Mouse (Mus musculus): ENCODE data around the gene Cmtr2. TPM values are rescaled to one million over a fixed set of nuclear protein-coding genes. Genes with fewer than 3 reads are reported as not detected.
A peak's percentile ranks its signal among the peaks of the same experiment; 100 is the strongest.

Cmtr2 gene
- 8.3 and 8.6 TPM in 2 replicates for polyA plus RNA-seq (2015; fragmentation: Nextera tagmentation; extraction: Ambion mirVana)

GRCm38 (mm10) chr8:110215365-110215764, at the start of gene Cmtr2:
TSS of gene Cmtr2 (plus strand) at chr8:110215665.
- Histone ChIP-seq H3K36me3 (no peaks in the 10 kb centered on the region), H3K27me3 (no peaks in the 10 kb centered on the region), H3K27ac (no peak within 1 kb of the TSS), H3K4me2 (no peak within 1 kb of the TSS), H3K4me1 (peaks cover 11% of the 10 kb centered on the region), H3K4me3 (no peak within 1 kb of the TSS), H3K9ac (no peak within 1 kb of the TSS), H3K9me3 (no peaks in the 10 kb centered on the region)
- no peak for ATAC-seq (ENCODE audit: borderline replicate concordance, extremely low read depth, low FRiP score, low TSS enrichment)
- 65% methylated on average over 7 of the region's 7 CpGs for WGBS

GRCm38 (mm10) chr8:110166270-110166669, 49.2 kb upstream of the Cmtr2 start:
- Histone ChIP-seq H3K4me3 (no peak overlapping the region), H3K9me3 (no peaks in the 10 kb centered on the region), H3K9ac (no peak overlapping the region), H3K4me1 (0 out of 2 replicates have a peak, but pooled peaks cover 3% of the 10 kb centered on the region), H3K27me3 (peaks cover 27% of the 10 kb centered on the region), H3K36me3 (no peaks in the 10 kb centered on the region), H3K4me2 (no peak overlapping the region), H3K27ac (no peak overlapping the region)
- 64% methylated on average over 8 of the region's 8 CpGs for WGBS
- no peak for ATAC-seq (ENCODE audit: borderline replicate concordance, extremely low read depth, low FRiP score, low TSS enrichment)

- Histone ChIP-seq H3K4me3 (peak within 1 kb of the TSS; percentile 7; the same call in 1 of the 2 replicates), H3K36me3 (no peaks in the 10 kb centered on the region), H3K27ac (no peak within 1 kb of the TSS), H3K27me3 (peaks cover 27% of the 10 kb centered on the region), H3K4me1 (0 out of 2 replicates have a peak, but pooled peaks cover 3% of the 10 kb centered on the region), H3K9ac (no peak within 1 kb of the TSS), H3K9me3 (no peaks in the 10 kb centered on the region), H3K4me2 (peak within 1 kb of the TSS; percentile 38; the same call in 1 of the 2 replicates)
- under 1% methylated on average over 33 of the region's 33 CpGs for WGBS
- peak; percentile 74 for ATAC-seq (ENCODE audit: borderline replicate concordance, extremely low read depth, low FRiP score, low TSS enrichment)
Observed at GRCm38 (mm10) chr8:110168046-110168445, 47.4 kb upstream of the Cmtr2 start, which contains the start of gene Calb2. TSS of gene Calb2 (minus strand) at chr8:110168210.

- Histone ChIP-seq H3K4me3 (no peak overlapping the region), H3K36me3 (no peaks in the 10 kb centered on the region), H3K4me2 (no peak overlapping the region), H3K9me3 (no peaks in the 10 kb centered on the region), H3K4me1 (0 out of 2 replicates have a peak, but pooled peaks cover 6% of the 10 kb centered on the region), H3K27ac (no peak overlapping the region), H3K27me3 (peaks cover 23% of the 10 kb centered on the region), H3K9ac (no peak overlapping the region)
- no peak for ATAC-seq (ENCODE audit: borderline replicate concordance, extremely low read depth, low FRiP score, low TSS enrichment)
- 66% methylated on average over 6 of the region's 6 CpGs for WGBS
Observed at GRCm38 (mm10) chr8:110172161-110172560, 43.3 kb upstream of the Cmtr2 start.

- no peaks in the 10 kb centered on the region for H3K36me3 ChIP-seq
- H3K9ac ChIP-seq = no peak overlapping the region
- no peak overlapping the region for H3K4me3 ChIP-seq
- 82% methylated on average over 4 of the region's 4 CpGs for WGBS
- ATAC-seq (ENCODE audit: borderline replicate concordance, extremely low read depth, low FRiP score, low TSS enrichment) = no peak
- H3K4me1 ChIP-seq = peaks cover 10% of the 10 kb centered on the region; the same call in 1 of the 2 replicates
- H3K27me3 ChIP-seq = peaks cover 6% of the 10 kb centered on the region
- no peak overlapping the region for H3K4me2 ChIP-seq
- no peaks in the 10 kb centered on the region for H3K9me3 ChIP-seq
- no peak overlapping the region for H3K27ac ChIP-seq
Observed at GRCm38 (mm10) chr8:110174826-110175225, 40.6 kb upstream of the Cmtr2 start.

GRCm38 (mm10) chr8:110177359-110178155, 37.9 kb upstream of the Cmtr2 start:
- H3K27ac ChIP-seq = peak overlapping the region; percentile 59; the same call in 1 of the 2 replicates
- H3K4me1 ChIP-seq = peaks cover 10% of the 10 kb centered on the region; the same call in 1 of the 2 replicates
- ATAC-seq (ENCODE audit: borderline replicate concordance, extremely low read depth, low FRiP score, low TSS enrichment) = peak; percentile 91
- no peaks in the 10 kb centered on the region for H3K36me3 ChIP-seq
- H3K4me3 ChIP-seq = no peak overlapping the region
- peak overlapping the region; percentile 31 for H3K4me2 ChIP-seq
- no peak overlapping the region for H3K9ac ChIP-seq
- H3K9me3 ChIP-seq = no peaks in the 10 kb centered on the region
- 9% methylated on average over 22 of the region's 22 CpGs for WGBS
- H3K27me3 ChIP-seq = peaks cover 6% of the 10 kb centered on the region; the same call in 1 of the 2 replicates

- Histone ChIP-seq H3K4me3 (no peak overlapping the region), H3K27me3 (no peaks in the 10 kb centered on the region), H3K9me3 (no peaks in the 10 kb centered on the region), H3K9ac (no peak overlapping the region), H3K4me2 (no peak overlapping the region), H3K27ac (no peak overlapping the region), H3K36me3 (no peaks in the 10 kb centered on the region), H3K4me1 (peaks cover under 1% of the 10 kb centered on the region; the same call in 1 of the 2 replicates)
- WGBS = 72% methylated on average over 11 of the region's 11 CpGs
- ATAC-seq (ENCODE audit: borderline replicate concordance, extremely low read depth, low FRiP score, low TSS enrichment) = no peak
Observed at GRCm38 (mm10) chr8:110182735-110183367, 32.6 kb upstream of the Cmtr2 start.

- Histone ChIP-seq H3K9ac (no peak overlapping the region), H3K27me3 (no peaks in the 10 kb centered on the region), H3K4me1 (no peaks in the 10 kb centered on the region), H3K27ac (no peak overlapping the region), H3K36me3 (no peaks in the 10 kb centered on the region), H3K4me3 (no peak overlapping the region), H3K4me2 (no peak overlapping the region), H3K9me3 (no peaks in the 10 kb centered on the region)
- 19% methylated on average over 11 of the region's 11 CpGs for WGBS
- no peak for ATAC-seq (ENCODE audit: borderline replicate concordance, extremely low read depth, low FRiP score, low TSS enrichment)
Observed at GRCm38 (mm10) chr8:110183748-110184147, 31.7 kb upstream of the Cmtr2 start.

- Histone ChIP-seq H3K4me2 (no peak overlapping the region), H3K9ac (no peak overlapping the region), H3K36me3 (no peaks in the 10 kb centered on the region), H3K27me3 (no peaks in the 10 kb centered on the region), H3K4me3 (no peak overlapping the region), H3K4me1 (no peaks in the 10 kb centered on the region), H3K27ac (no peak overlapping the region), H3K9me3 (no peaks in the 10 kb centered on the region)
- 73% methylated on average over 4 of the region's 4 CpGs for WGBS
- no peak for ATAC-seq (ENCODE audit: borderline replicate concordance, extremely low read depth, low FRiP score, low TSS enrichment)
Observed at GRCm38 (mm10) chr8:110185538-110185937, 29.9 kb upstream of the Cmtr2 start.

GRCm38 (mm10) chr8:110188961-110189750, 26.3 kb upstream of the Cmtr2 start:
- WGBS = 16% methylated on average over 8 of the region's 8 CpGs
- Histone ChIP-seq H3K9me3 (no peaks in the 10 kb centered on the region), H3K4me2 (no peak overlapping the region), H3K27me3 (no peaks in the 10 kb centered on the region), H3K36me3 (no peaks in the 10 kb centered on the region), H3K9ac (no peak overlapping the region), H3K4me1 (no peaks in the 10 kb centered on the region), H3K4me3 (no peak overlapping the region), H3K27ac (no peak overlapping the region)
- ATAC-seq (ENCODE audit: borderline replicate concordance, extremely low read depth, low FRiP score, low TSS enrichment) = no peak

- H3K4me3 ChIP-seq = no peak overlapping the region
- no peak overlapping the region for H3K27ac ChIP-seq
- H3K4me2 ChIP-seq = no peak overlapping the region
- no peaks in the 10 kb centered on the region for H3K36me3 ChIP-seq
- H3K4me1 ChIP-seq = no peaks in the 10 kb centered on the region
- H3K9ac ChIP-seq = no peak overlapping the region
- ATAC-seq (ENCODE audit: borderline replicate concordance, extremely low read depth, low FRiP score, low TSS enrichment) = no peak
- WGBS = 0% methylated on average over 5 of the region's 5 CpGs
- H3K9me3 ChIP-seq = no peaks in the 10 kb centered on the region
- no peaks in the 10 kb centered on the region for H3K27me3 ChIP-seq
Observed at GRCm38 (mm10) chr8:110196678-110197077, 18.8 kb upstream of the Cmtr2 start.
